Mouse (Mus musculus) stomach, postnatal 0 days (tissue): Measurements from ENCODE around the gene Cux2. TPM values are rescaled to one million over a fixed set of nuclear protein-coding genes. Genes with fewer than 3 reads are reported as not detected.

Experiments
- ATAC-seq: fragments of 200-750 bp; cut with Nextera tagmentation; 2 replicates; pipeline ENCODE4 v1.8.0; 2017; ENCODE audit not compliant: low FRiP score, low TSS enrichment
- DNase-seq: peaks from one replicate; pipeline ENCODE4 v3.0.0-alpha.2; 2016; ENCODE audit warnings: low spot score
- H3K27ac ChIP-seq: fragments of 300-500 bp; sonication (generic); replicated peaks from 2 replicates; pipeline ENCODE4 v1.5.1; 2014; ENCODE audit warnings: mild to moderate bottlenecking, control low read depth
- H3K27me3 ChIP-seq: fragments of 300-500 bp; sonication (generic); 2 replicates; pipeline ENCODE4 v1.6.1; 2014; ENCODE audit warnings: low read length; ENCODE audit not compliant: control insufficient read depth, insufficient read depth
- H3K36me3 ChIP-seq: fragments of 300-500 bp; sonication (generic); 2 replicates; pipeline ENCODE4 v1.6.1; 2014; ENCODE audit warnings: low read length, mixed read lengths; ENCODE audit not compliant: control insufficient read depth, insufficient read depth
- H3K4me1 ChIP-seq: fragments of 300-500 bp; sonication (generic); replicated peaks from 2 replicates; pipeline ENCODE4 v1.6.1; 2014; ENCODE audit warnings: antibody characterized with exemption; ENCODE audit not compliant: control insufficient read depth, insufficient read depth
- H3K4me2 ChIP-seq: fragments of 300-500 bp; sonication (generic); replicated peaks from 2 replicates; pipeline ENCODE4 v1.6.1; 2014; ENCODE audit warnings: low read depth, mild to moderate bottlenecking, control low read depth, moderate library complexity
- H3K4me3 ChIP-seq: fragments of 300-500 bp; sonication (generic); 2 replicates; pipeline ENCODE4 v1.5.1; 2014; ENCODE audit warnings: low read depth, low read length, control low read depth
- H3K9ac ChIP-seq: fragments of 300-500 bp; sonication (generic); 2 replicates; pipeline ENCODE4 v1.6.1; 2014; ENCODE audit warnings: mild to moderate bottlenecking, low read length, control low read depth, mixed read lengths
- H3K9me3 ChIP-seq: fragments of 300-500 bp; sonication (generic); 2 replicates; pipeline ENCODE4 v1.6.1; 2016; ENCODE audit warnings: low read length; ENCODE audit not compliant: control insufficient read depth
- CTCF ChIP-seq: IDR thresholded peaks from 2 replicates; pipeline ENCODE4 v1.5.1; 2016; ENCODE audit warnings: antibody characterized with exemption, low read depth, mild to moderate bottlenecking, moderate library complexity
- EP300 ChIP-seq: optimal IDR thresholded peaks from 2 replicates; pipeline ENCODE3; 2016; ENCODE audit warnings: antibody characterized with exemption
- WGBS: fragments of 180-500 bp; shearing (Covaris S2); extraction: QIAGEN DNeasy Blood & Tissue Kit; methylation state at CpG from one replicate; pipeline ENCODE4 v1.1.7; 2014; 5-methylcytosine and 5-hydroxymethylcytosine counted together
- polyA plus RNA-seq: library from polyadenylated mRNA; unstranded; fragments of >200 nt; fragmentation: Nextera tagmentation; extraction: Ambion mirVana; gene quantifications from 2 replicates; pipeline ENCODE4 v1.2.1, GENCODE M21; 2015

Gene Cux2
- polyA plus RNA-seq, 1 experiment from 2014 or later: 1.2 TPM

- no peaks in the 10 kb centered on the region for H3K9me3 ChIP-seq
- no peak for DNase-seq
- no peaks in the 10 kb centered on the region; the same call in 1 of the 2 replicates for H3K4me1 ChIP-seq
- 2% methylated on average over 49 of the region's 52 CpGs for WGBS
- TF ChIP-seq CTCF (no peak), EP300 (no peak)
- H3K4me3 ChIP-seq: peak overlapping the region; percentile 79
- H3K27ac ChIP-seq: no peak overlapping the region
- no peaks in the 10 kb centered on the region for H3K36me3 ChIP-seq
- ATAC-seq: no peak
- H3K4me2 ChIP-seq: peak overlapping the region; percentile 85
- peak overlapping the region; percentile 68 for H3K9ac ChIP-seq
- peaks cover 3% of the 10 kb centered on the region; the same call in 1 of the 2 replicates for H3K27me3 ChIP-seq
Measured at GRCm38 (mm10) chr5:122048686-122049663, 927 bp downstream of the Cux2 start.

DNA sequence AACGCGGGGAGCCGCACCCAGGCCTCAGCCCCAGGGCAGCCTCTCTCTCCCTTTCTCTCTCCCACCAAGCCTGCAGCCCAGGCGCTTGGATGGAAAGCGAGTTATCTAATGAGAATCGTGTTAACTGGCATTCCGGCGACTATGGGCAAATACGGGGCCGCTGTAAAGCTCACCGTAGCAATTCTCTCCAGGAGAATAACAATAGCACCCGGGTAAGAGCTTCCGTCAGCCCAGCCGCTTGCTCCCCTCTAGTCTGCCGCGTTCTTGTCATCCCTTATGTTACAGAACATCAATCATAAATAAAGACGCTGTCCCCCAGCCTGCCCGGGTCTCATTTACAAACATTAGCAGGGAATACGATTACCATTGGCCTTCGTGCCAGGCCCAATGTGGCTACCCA is 1.6 kb downstream of the Cux2 start:
- Histone ChIP-seq H3K27me3 (peaks cover 3% of the 10 kb centered on the region; the same call in 1 of the 2 replicates), H3K9ac (no peak overlapping the region), H3K27ac (no peak overlapping the region)

GRCm38 (mm10) chr5:122047791-122048190 is 2.1 kb downstream of the Cux2 start:
- H3K27ac ChIP-seq: no peak overlapping the region
- no peaks in the 10 kb centered on the region; the same call in 1 of the 2 replicates for H3K27me3 ChIP-seq
- DNase-seq: no peak
- no peak for ATAC-seq
- no peaks in the 10 kb centered on the region for H3K9me3 ChIP-seq
- H3K36me3 ChIP-seq: no peaks in the 10 kb centered on the region
- no peak overlapping the region for H3K9ac ChIP-seq
- no peak for TF ChIP-seq EP300
- no peak for TF ChIP-seq CTCF
- no peak overlapping the region for H3K4me2 ChIP-seq
- H3K4me1 ChIP-seq: no peaks in the 10 kb centered on the region; the same call in 1 of the 2 replicates
- 63% methylated on average over 5 of the region's 5 CpGs for WGBS
- H3K4me3 ChIP-seq: no peak overlapping the region

More for the DNA sequence above, 1.6 kb downstream of the Cux2 start:
- ATAC-seq: no peak
- H3K4me3 ChIP-seq: no peak overlapping the region
- no peak for DNase-seq
- 14% methylated on average over 20 of the region's 20 CpGs for WGBS
- no peaks in the 10 kb centered on the region; the same call in 1 of the 2 replicates for H3K4me1 ChIP-seq
- peak overlapping the region; percentile 85; the same call in 1 of the 2 replicates for H3K4me2 ChIP-seq
- H3K9me3 ChIP-seq: no peaks in the 10 kb centered on the region
- H3K36me3 ChIP-seq: no peaks in the 10 kb centered on the region
- TF ChIP-seq EP300 (no peak), CTCF (no peak)

DNA sequence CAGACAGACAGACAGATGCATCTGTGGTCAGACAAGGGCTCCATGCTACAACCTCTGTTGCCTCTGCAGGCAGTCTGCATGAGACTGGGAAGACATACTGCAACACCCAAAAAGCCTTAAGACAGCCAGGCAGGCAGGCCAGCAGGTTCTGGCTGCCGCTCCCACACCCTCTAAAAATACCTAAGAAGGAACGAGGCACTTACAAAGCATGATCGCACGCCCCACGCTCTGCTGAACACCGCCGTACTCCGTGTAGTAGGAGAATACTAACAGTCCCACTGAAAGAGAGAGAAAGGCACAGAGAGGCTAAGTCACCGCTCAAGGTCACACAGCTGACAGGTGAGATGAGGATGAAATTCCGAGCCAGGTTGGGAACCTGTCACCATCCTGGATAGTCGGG is 6.3 kb downstream of the Cux2 start:
- Histone ChIP-seq H3K4me2 (no peak overlapping the region), H3K36me3 (no peaks in the 10 kb centered on the region), H3K9me3 (no peaks in the 10 kb centered on the region), H3K27me3 (no peaks in the 10 kb centered on the region), H3K9ac (no peak overlapping the region), H3K4me1 (no peaks in the 10 kb centered on the region), H3K27ac (no peak overlapping the region), H3K4me3 (no peak overlapping the region)
- WGBS: 73% methylated on average over 11 of the region's 11 CpGs
- TF ChIP-seq EP300 (no peak), CTCF (no peak)
- DNase-seq: no peak
- ATAC-seq: no peak

GRCm38 (mm10) chr5:122035278-122035677 is 14.6 kb downstream of the Cux2 start:
- H3K27ac ChIP-seq: no peak overlapping the region
- no peak overlapping the region for H3K9ac ChIP-seq
- TF ChIP-seq EP300 (no peak), CTCF (no peak)
- DNase-seq (no peak), ATAC-seq (no peak)
- no peak overlapping the region for H3K4me3 ChIP-seq
- no peaks in the 10 kb centered on the region for H3K36me3 ChIP-seq
- WGBS: 50% methylated on average over 5 of the region's 5 CpGs
- H3K4me1 ChIP-seq: no peaks in the 10 kb centered on the region
- H3K27me3 ChIP-seq: no peaks in the 10 kb centered on the region
- H3K4me2 ChIP-seq: no peak overlapping the region
- no peaks in the 10 kb centered on the region for H3K9me3 ChIP-seq

DNA sequence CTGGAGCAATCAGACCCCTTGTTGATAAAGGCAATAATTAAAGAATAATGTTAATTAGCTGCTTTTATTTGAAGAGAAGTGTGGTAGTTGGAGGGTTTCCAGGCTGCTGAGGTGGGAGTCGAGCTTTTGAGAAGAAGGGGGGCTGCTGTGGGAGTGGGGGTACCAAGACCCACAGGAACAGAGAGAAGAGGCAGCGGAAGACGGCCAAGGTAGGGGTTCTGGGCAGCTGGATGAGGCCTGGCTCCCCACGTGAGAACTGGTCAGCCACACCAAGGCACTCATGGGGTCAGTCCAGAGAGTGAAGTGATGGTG is 16.8 kb downstream of the Cux2 start:
- Histone ChIP-seq H3K27me3 (no peaks in the 10 kb centered on the region), H3K9ac (no peak overlapping the region), H3K27ac (no peak overlapping the region), H3K36me3 (no peaks in the 10 kb centered on the region), H3K4me3 (no peak overlapping the region), H3K9me3 (no peaks in the 10 kb centered on the region), H3K4me1 (no peaks in the 10 kb centered on the region), H3K4me2 (no peak overlapping the region)
- 68% methylated on average over 4 of the region's 4 CpGs for WGBS
- DNase-seq (no peak), ATAC-seq (no peak)
- TF ChIP-seq EP300 (no peak), CTCF (no peak)
